Mouse (Mus musculus): ENCODE data around the gene Senp1. TPM values are rescaled to one million over a fixed set of nuclear protein-coding genes. Genes with fewer than 3 reads are reported as not detected.

The Senp1 gene
- polyA plus RNA-seq, 1 experiment from 2014 or later: 38.6 TPM

DNA sequence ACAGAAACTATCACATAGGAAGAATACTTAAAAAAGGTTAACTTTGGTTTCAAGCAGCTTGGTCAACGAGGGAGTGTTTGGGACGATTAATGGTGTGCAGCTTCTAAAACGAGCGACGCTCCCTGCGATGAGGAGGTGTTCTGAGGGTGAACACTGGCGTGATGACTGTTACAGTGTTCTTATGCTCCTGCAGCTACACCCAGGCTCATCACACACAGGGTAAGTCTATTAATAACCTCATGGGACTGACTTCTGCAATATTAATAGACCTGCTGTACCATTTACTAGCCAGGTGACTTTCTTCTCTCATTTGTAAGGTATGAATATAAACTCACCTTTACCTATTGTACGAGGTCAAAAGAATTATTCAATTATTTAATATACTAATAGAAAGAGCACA lies 19.0 kb downstream of the Senp1 start:
- 89% methylated on average over 8 of the region's 8 CpGs for WGBS

DNA sequence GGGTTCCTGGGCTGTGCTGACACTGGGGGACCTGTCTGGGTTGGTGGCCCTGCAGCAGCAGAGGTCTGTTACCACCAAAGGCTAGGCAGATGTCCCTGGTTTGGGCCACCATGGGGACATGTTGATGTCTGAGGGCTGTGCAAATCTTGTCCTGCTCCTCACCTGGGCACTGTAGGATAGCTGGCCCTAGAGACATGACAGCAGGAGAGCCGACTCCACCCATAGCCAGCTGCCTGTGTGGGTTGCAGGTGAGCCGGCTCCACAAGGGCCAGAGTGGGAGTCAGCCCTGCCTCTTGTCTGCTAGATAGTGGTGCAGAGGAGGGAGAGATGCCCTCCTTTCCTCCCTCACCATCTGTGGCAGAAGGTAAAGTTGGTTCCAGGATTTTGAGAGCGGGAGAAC lies 23.2 kb downstream of the Senp1 start:
- Histone ChIP-seq H3K4me1 (replicated peaks; ENCODE audit: control insufficient read depth, insufficient read depth, low read length) (no peaks in the 10 kb centered on the region), H3K4me2 (no peak overlapping the region), H3K9ac (ENCODE audit: low read depth, low read length) (no peak overlapping the region), H3K27me3 (replicated peaks; ENCODE audit: control insufficient read depth, insufficient read depth, low read length) (no peaks in the 10 kb centered on the region), H3K4me3 (ENCODE audit: low read depth, low read length) (no peak overlapping the region), H3K27ac (ENCODE audit: low read depth, low read length) (no peak overlapping the region), H3K36me3 (ENCODE audit: control insufficient read depth, insufficient read depth, low read length) (peaks cover 43% of the 10 kb centered on the region), H3K9me3 (ENCODE audit: control insufficient read depth, low read length) (no peaks in the 10 kb centered on the region)
- 83% methylated on average over 3 of the region's 3 CpGs for WGBS
- no peak for ATAC-seq (replicated peaks; ENCODE audit: low FRiP score)
- DNase-seq (ENCODE audit: low spot score): no peak

More for the DNA sequence above, 19.0 kb downstream of the Senp1 start:
- Histone ChIP-seq H3K4me2 (no peak overlapping the region), H3K4me3 (ENCODE audit: low read depth, low read length) (no peak overlapping the region), H3K9me3 (ENCODE audit: control insufficient read depth, low read length) (no peaks in the 10 kb centered on the region), H3K4me1 (replicated peaks; ENCODE audit: control insufficient read depth, insufficient read depth, low read length) (no peaks in the 10 kb centered on the region), H3K9ac (ENCODE audit: low read depth, low read length) (no peak overlapping the region), H3K27me3 (replicated peaks; ENCODE audit: control insufficient read depth, insufficient read depth, low read length) (no peaks in the 10 kb centered on the region), H3K27ac (ENCODE audit: low read depth, low read length) (no peak overlapping the region), H3K36me3 (ENCODE audit: control insufficient read depth, insufficient read depth, low read length) (peaks cover 47% of the 10 kb centered on the region)
- DNase-seq (ENCODE audit: low spot score): no peak
- no peak for ATAC-seq (replicated peaks; ENCODE audit: low FRiP score)

DNA sequence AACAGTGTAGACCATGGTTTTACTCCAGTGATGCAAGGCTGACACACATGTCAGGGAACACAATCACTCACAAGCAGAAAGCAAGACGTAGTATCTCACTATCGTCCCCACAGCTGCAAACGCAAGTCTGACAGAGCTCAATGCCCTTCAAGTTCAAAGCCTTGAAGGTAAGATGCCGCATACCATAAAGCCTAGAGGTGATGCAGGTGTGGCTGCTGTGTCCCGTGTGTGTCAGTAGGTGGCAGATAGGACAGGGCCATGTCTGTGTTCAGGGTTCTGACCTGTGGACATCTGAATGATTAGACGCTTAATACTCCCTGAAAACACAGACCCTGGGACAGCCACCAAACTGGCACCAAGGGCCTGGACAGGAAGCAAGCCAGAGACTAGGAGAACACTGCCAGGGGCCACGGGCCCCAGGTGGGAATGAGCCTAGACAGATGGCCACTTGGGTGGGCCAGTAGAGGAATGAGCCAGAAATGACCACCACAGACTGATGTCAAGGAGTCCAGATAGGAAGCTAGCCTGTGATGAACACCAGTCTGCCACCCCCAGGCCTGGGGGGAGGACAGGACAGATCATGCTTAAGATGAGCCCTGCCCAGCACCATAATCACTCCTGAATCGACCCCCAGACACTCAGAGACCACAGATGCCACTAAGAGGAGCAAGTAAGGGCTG lies 23.8 kb downstream of the Senp1 start:
- no peak overlapping the region for H3K9ac ChIP-seq (ENCODE audit: low read depth, low read length)
- H3K4me2 ChIP-seq: no peak overlapping the region
- no peak for DNase-seq (ENCODE audit: low spot score)
- H3K27ac ChIP-seq (ENCODE audit: low read depth, low read length): no peak overlapping the region
- ATAC-seq (replicated peaks; ENCODE audit: low FRiP score): no peak
- H3K4me1 ChIP-seq (replicated peaks; ENCODE audit: control insufficient read depth, insufficient read depth, low read length): no peaks in the 10 kb centered on the region
- H3K36me3 ChIP-seq (ENCODE audit: control insufficient read depth, insufficient read depth, low read length): peaks cover 44% of the 10 kb centered on the region
- H3K27me3 ChIP-seq (replicated peaks; ENCODE audit: control insufficient read depth, insufficient read depth, low read length): no peaks in the 10 kb centered on the region
- 88% methylated on average over 8 of the region's 8 CpGs for WGBS
- H3K4me3 ChIP-seq (ENCODE audit: low read depth, low read length): no peak overlapping the region
- no peaks in the 10 kb centered on the region for H3K9me3 ChIP-seq (ENCODE audit: control insufficient read depth, low read length)

DNA sequence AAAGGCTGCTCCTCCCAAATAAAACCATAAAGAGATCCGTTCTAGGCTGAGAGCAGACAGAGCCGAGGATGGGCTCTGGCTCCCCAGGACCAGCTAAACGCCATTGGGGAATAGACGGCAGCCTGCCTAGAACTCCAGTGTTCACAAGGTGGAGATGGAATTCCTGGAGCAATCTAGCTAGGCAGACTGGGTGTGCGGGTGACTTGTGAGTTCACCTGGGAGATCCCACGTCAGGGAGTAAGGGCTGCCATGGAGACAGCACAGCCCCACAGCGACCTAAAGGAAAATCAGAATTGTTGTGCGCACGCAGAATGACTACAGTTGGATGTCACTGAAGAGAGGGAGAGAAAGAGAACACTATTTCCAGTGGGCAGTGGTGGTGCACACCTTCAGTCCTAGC lies 25.0 kb downstream of the Senp1 start:
- H3K9ac ChIP-seq (ENCODE audit: low read depth, low read length): no peak overlapping the region
- H3K4me2 ChIP-seq: no peak overlapping the region
- peaks cover 46% of the 10 kb centered on the region for H3K36me3 ChIP-seq (ENCODE audit: control insufficient read depth, insufficient read depth, low read length)
- DNase-seq (ENCODE audit: low spot score) (no peak), ATAC-seq (replicated peaks; ENCODE audit: low FRiP score) (no peak)
- H3K4me3 ChIP-seq (ENCODE audit: low read depth, low read length): no peak overlapping the region
- H3K27me3 ChIP-seq (replicated peaks; ENCODE audit: control insufficient read depth, insufficient read depth, low read length): no peaks in the 10 kb centered on the region
- H3K4me1 ChIP-seq (replicated peaks; ENCODE audit: control insufficient read depth, insufficient read depth, low read length): no peaks in the 10 kb centered on the region
- no peaks in the 10 kb centered on the region for H3K9me3 ChIP-seq (ENCODE audit: control insufficient read depth, low read length)
- WGBS: 86% methylated on average over 9 of the region's 9 CpGs
- no peak overlapping the region for H3K27ac ChIP-seq (ENCODE audit: low read depth, low read length)

DNA sequence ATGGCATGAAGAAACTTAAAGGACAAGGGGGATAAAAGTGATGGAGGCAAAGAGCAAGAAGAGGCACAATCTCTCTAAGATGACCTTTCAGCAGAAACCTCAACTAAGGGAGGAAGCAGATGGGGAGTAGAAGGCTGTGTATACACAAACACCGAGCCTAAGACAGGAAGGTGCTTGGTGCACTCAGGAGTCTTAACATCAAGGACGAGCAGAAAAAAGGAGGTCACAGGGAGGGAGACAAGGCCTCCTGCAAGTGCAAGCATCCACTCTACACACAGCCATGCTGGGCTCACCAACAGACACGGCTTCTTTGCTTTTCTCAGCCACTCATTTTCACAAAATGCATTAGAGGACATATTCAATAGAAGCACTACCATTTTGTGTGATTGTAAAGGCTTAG lies 26.1 kb downstream of the Senp1 start:
- H3K4me2 ChIP-seq: no peak overlapping the region
- WGBS: 59% methylated on average over 3 of the region's 3 CpGs
- no peak overlapping the region for H3K4me3 ChIP-seq (ENCODE audit: low read depth, low read length)
- no peaks in the 10 kb centered on the region for H3K9me3 ChIP-seq (ENCODE audit: control insufficient read depth, low read length)
- H3K36me3 ChIP-seq (ENCODE audit: control insufficient read depth, insufficient read depth, low read length): peaks cover 48% of the 10 kb centered on the region
- H3K4me1 ChIP-seq (replicated peaks; ENCODE audit: control insufficient read depth, insufficient read depth, low read length): no peaks in the 10 kb centered on the region
- DNase-seq (ENCODE audit: low spot score) (no peak), ATAC-seq (replicated peaks; ENCODE audit: low FRiP score) (no peak)
- H3K27me3 ChIP-seq (replicated peaks; ENCODE audit: control insufficient read depth, insufficient read depth, low read length): no peaks in the 10 kb centered on the region
- no peak overlapping the region for H3K27ac ChIP-seq (ENCODE audit: low read depth, low read length)
- H3K9ac ChIP-seq (ENCODE audit: low read depth, low read length): no peak overlapping the region

DNA sequence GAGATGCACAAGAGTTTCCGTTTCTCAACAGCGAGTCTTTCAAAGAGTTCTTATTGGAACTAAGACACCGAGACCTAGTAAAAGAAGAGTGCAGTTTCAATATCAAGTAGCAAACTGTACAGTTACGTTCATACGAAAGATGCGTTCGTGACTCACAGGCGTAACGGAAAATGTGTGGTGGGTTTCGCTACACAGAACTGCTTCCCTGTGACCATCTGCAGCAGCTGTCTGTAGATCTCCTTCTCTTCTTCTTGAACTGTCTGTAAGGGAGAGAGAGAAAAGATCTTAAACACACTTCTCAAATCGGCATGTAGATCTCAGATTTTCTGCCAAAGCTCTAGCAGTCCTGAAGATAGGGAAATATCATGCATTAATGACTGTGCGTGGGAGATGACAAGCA lies 26.9 kb downstream of the Senp1 start:
- no peak for ATAC-seq (replicated peaks; ENCODE audit: low FRiP score)

DNA sequence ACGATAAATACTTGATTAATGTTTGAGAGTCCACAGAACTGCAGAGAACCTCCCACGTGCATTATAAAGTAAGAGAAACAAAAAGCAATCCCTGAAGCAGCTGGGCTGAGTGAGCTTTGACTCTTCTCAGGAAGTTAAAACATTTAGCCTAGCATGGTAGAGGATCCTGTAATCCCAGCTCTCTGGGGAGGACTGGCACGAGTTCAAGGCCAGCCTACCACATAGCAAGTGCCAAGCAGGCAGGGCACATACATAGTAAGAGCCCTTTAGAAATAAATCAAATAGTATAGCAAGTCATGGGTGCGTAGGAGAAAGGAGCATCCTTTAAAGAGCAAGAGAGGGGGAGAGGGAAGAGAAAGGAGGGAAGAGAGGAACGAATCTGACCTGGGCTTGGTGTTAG lies 27.7 kb downstream of the Senp1 start:
- H3K36me3 ChIP-seq (ENCODE audit: control insufficient read depth, insufficient read depth, low read length): peaks cover 48% of the 10 kb centered on the region
- WGBS: 95% methylated on average over 5 of the region's 5 CpGs
- ATAC-seq (replicated peaks; ENCODE audit: low FRiP score) (no peak), DNase-seq (ENCODE audit: low spot score) (no peak)
- no peaks in the 10 kb centered on the region for H3K4me1 ChIP-seq (replicated peaks; ENCODE audit: control insufficient read depth, insufficient read depth, low read length)
- no peak overlapping the region for H3K9ac ChIP-seq (ENCODE audit: low read depth, low read length)
- H3K27ac ChIP-seq (ENCODE audit: low read depth, low read length): no peak overlapping the region
- H3K4me3 ChIP-seq (ENCODE audit: low read depth, low read length): no peak overlapping the region
- H3K27me3 ChIP-seq (replicated peaks; ENCODE audit: control insufficient read depth, insufficient read depth, low read length): no peaks in the 10 kb centered on the region
- no peak overlapping the region for H3K4me2 ChIP-seq
- no peaks in the 10 kb centered on the region for H3K9me3 ChIP-seq (ENCODE audit: control insufficient read depth, low read length)

More for the DNA sequence above, 26.9 kb downstream of the Senp1 start:
- Histone ChIP-seq H3K9ac (ENCODE audit: low read depth, low read length) (no peak overlapping the region), H3K9me3 (ENCODE audit: control insufficient read depth, low read length) (no peaks in the 10 kb centered on the region), H3K4me3 (ENCODE audit: low read depth, low read length) (no peak overlapping the region), H3K4me2 (no peak overlapping the region), H3K27ac (ENCODE audit: low read depth, low read length) (no peak overlapping the region), H3K27me3 (replicated peaks; ENCODE audit: control insufficient read depth, insufficient read depth, low read length) (no peaks in the 10 kb centered on the region), H3K36me3 (ENCODE audit: control insufficient read depth, insufficient read depth, low read length) (peaks cover 45% of the 10 kb centered on the region), H3K4me1 (replicated peaks; ENCODE audit: control insufficient read depth, insufficient read depth, low read length) (no peaks in the 10 kb centered on the region)
- 93% methylated on average over 12 of the region's 12 CpGs for WGBS
- no peak for DNase-seq (ENCODE audit: low spot score)

DNA sequence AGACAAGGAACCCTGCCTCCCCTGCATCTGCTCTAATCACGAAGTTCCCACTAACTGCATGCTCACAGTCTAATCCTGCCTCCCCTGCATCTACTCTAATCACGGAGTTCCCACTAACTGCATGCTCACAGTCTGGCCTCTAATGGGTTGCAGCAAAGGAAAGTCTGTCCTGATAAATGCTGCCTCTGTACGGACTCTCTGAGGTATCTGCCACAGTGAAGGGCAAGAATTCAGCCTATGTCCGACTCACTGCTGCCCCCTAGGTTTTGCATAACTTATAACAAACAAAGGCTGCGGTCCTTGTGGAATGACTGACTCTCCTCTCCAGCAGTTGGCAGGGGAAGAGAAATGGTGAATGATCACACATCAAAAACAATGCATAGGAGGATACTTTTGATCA lies 38.3 kb downstream of the Senp1 start:
- Histone ChIP-seq H3K36me3 (ENCODE audit: control insufficient read depth, insufficient read depth, low read length) (peaks cover 28% of the 10 kb centered on the region), H3K27ac (ENCODE audit: low read depth, low read length) (no peak overlapping the region), H3K9me3 (ENCODE audit: control insufficient read depth, low read length) (no peaks in the 10 kb centered on the region), H3K27me3 (replicated peaks; ENCODE audit: control insufficient read depth, insufficient read depth, low read length) (no peaks in the 10 kb centered on the region), H3K9ac (ENCODE audit: low read depth, low read length) (no peak overlapping the region), H3K4me3 (ENCODE audit: low read depth, low read length) (no peak overlapping the region), H3K4me2 (no peak overlapping the region), H3K4me1 (replicated peaks; ENCODE audit: control insufficient read depth, insufficient read depth, low read length) (no peaks in the 10 kb centered on the region)
- no peak for DNase-seq (ENCODE audit: low spot score)
- WGBS: 46% methylated on average over 5 of the region's 5 CpGs
- no peak for ATAC-seq (replicated peaks; ENCODE audit: low FRiP score)

DNA sequence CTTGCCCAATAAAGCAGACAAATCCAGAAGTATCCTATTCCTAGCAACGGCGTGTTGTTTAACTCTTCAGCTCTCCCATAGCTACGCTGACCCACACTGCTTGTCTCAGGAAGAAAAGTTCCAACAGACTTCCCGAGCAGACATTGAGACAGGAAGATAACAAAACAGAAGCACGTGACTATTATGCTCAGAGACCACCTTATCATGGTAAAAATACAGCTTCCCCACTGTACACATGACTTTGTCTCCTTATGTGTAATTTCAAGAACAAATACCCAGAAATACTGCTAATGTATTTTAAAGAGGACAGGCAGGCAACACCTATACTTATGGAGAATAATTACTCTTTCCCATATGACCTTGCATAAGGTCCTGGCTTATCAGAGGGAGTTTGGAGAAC lies 41.9 kb downstream of the Senp1 start:
- Histone ChIP-seq H3K4me1 (replicated peaks; ENCODE audit: control insufficient read depth, insufficient read depth, low read length) (no peaks in the 10 kb centered on the region), H3K36me3 (ENCODE audit: control insufficient read depth, insufficient read depth, low read length) (peaks cover 19% of the 10 kb centered on the region), H3K4me3 (ENCODE audit: low read depth, low read length) (no peak overlapping the region), H3K27ac (ENCODE audit: low read depth, low read length) (no peak overlapping the region), H3K4me2 (no peak overlapping the region), H3K9me3 (ENCODE audit: control insufficient read depth, low read length) (no peaks in the 10 kb centered on the region), H3K27me3 (replicated peaks; ENCODE audit: control insufficient read depth, insufficient read depth, low read length) (no peaks in the 10 kb centered on the region), H3K9ac (ENCODE audit: low read depth, low read length) (no peak overlapping the region)
- WGBS: 75% methylated on average over 5 of the region's 5 CpGs
- DNase-seq (ENCODE audit: low spot score) (no peak), ATAC-seq (replicated peaks; ENCODE audit: low FRiP score) (no peak)

Measured in liver, embryonic 11.5 days (tissue).